Mouse (Mus musculus) hindbrain, postnatal 0 days (tissue): ENCODE data around the gene Rln1. TPM values are rescaled to one million over a fixed set of nuclear protein-coding genes. Genes with fewer than 3 reads are reported as not detected.

Experiments
- ATAC-seq: fragments of 200-750 bp; cut with Nextera tagmentation; 2 replicates; pipeline ENCODE4 v1.8.0; 2017; ENCODE audit warnings: mild to moderate bottlenecking, moderate TSS enrichment, moderate library complexity
- DNase-seq: peaks from one replicate; pipeline ENCODE4 v3.0.0-alpha.2; 2015; ENCODE audit warnings: low spot score
- H3K27ac ChIP-seq: fragments of 300-500 bp; sonication (generic); 2 replicates; pipeline ENCODE4 v1.5.1; 2014; ENCODE audit warnings: mild to moderate bottlenecking
- H3K27me3 ChIP-seq: fragments of 300-500 bp; sonication (generic); 2 replicates; pipeline ENCODE4 v1.6.1; 2014; ENCODE audit warnings: low read length, mixed read lengths; ENCODE audit not compliant: insufficient read depth
- H3K36me3 ChIP-seq: fragments of 300-500 bp; sonication (generic); 2 replicates; pipeline ENCODE4 v1.6.1; 2014; ENCODE audit warnings: low read length, mixed read lengths; ENCODE audit not compliant: insufficient read depth
- H3K4me1 ChIP-seq: fragments of 300-500 bp; sonication (generic); 2 replicates; pipeline ENCODE4 v1.6.1; 2014; ENCODE audit warnings: antibody characterized with exemption, low read length, mixed read lengths; ENCODE audit not compliant: insufficient read depth
- H3K4me2 ChIP-seq: fragments of 300-500 bp; sonication (generic); 2 replicates; pipeline ENCODE4 v1.6.1; 2014; ENCODE audit warnings: low read depth, mild to moderate bottlenecking, low read length, moderate library complexity, mixed read lengths
- H3K4me3 ChIP-seq: fragments of 300-500 bp; sonication (generic); 2 replicates; pipeline ENCODE4 v1.5.1; 2014; ENCODE audit warnings: low read length
- H3K9ac ChIP-seq: fragments of 300-500 bp; sonication (generic); replicated peaks from 2 replicates; pipeline ENCODE4 v1.6.1; 2014; ENCODE audit warnings: mild to moderate bottlenecking, low read length, moderate library complexity, mixed read lengths
- H3K9me3 ChIP-seq: fragments of 300-500 bp; sonication (generic); 2 replicates; pipeline ENCODE4 v1.6.1; 2016; ENCODE audit warnings: low read length, mixed read lengths
- CTCF ChIP-seq: IDR thresholded peaks from 2 replicates; pipeline ENCODE4 v1.5.1; 2016; ENCODE audit warnings: antibody characterized with exemption, control low read depth, low read depth
- WGBS: fragments of 180-500 bp; shearing (Covaris S2); extraction: QIAGEN DNeasy Blood & Tissue Kit; methylation state at CpG from one replicate; pipeline ENCODE4 v1.1.7; 2014; 5-methylcytosine and 5-hydroxymethylcytosine counted together
- polyA plus RNA-seq: library from polyadenylated mRNA; unstranded; fragments of >200 nt; fragmentation: Nextera tagmentation; extraction: Ambion mirVana; gene quantifications from 2 replicates; pipeline ENCODE4 v1.2.1, GENCODE M21; 2015
- total RNA-seq: library from RNA; depleted of rRNA; stranded (reverse); fragments of >200 nt; gene quantifications from 2 replicates; pipeline ENCODE4 v1.2.3, GENCODE M21; 2014

The Rln1 gene
- total and polyA plus RNA-seq, 2 experiments from 2014 or later, result 3.1 to 7.3 TPM

- Histone ChIP-seq H3K36me3 (0 out of 2 replicates have a peak, but pooled peaks cover 2% of the 10 kb centered on the region), H3K4me2 (no peak overlapping the region), H3K9me3 (no peaks in the 10 kb centered on the region), H3K27me3 (no peaks in the 10 kb centered on the region), H3K9ac (no peak overlapping the region), H3K4me1 (no peaks in the 10 kb centered on the region), H3K4me3 (no peak overlapping the region), H3K27ac (no peak overlapping the region)
- no peak for TF ChIP-seq CTCF
- DNase-seq (no peak), ATAC-seq (no peak)
These were observed 10.4 kb upstream of the Rln1 start for GRCm38 (mm10) chr19:29344868-29345267.

- Histone ChIP-seq H3K4me3 (no peak overlapping the region), H3K27ac (no peak overlapping the region), H3K36me3 (no peaks in the 10 kb centered on the region), H3K9me3 (no peaks in the 10 kb centered on the region), H3K9ac (no peak overlapping the region), H3K27me3 (no peaks in the 10 kb centered on the region), H3K4me2 (no peak overlapping the region), H3K4me1 (no peaks in the 10 kb centered on the region)
- no peak for TF ChIP-seq CTCF
- ATAC-seq (no peak), DNase-seq (no peak)
- 87% methylated on average over 6 of the region's 6 CpGs for WGBS
These were observed 7.8 kb upstream of the Rln1 start for GRCm38 (mm10) chr19:29342281-29342680.

GRCm38 (mm10) chr19:29341029-29341428 lies 6.6 kb upstream of the Rln1 start:
- Histone ChIP-seq H3K9ac (no peak overlapping the region), H3K9me3 (no peaks in the 10 kb centered on the region), H3K36me3 (no peaks in the 10 kb centered on the region), H3K27ac (no peak overlapping the region), H3K4me3 (no peak overlapping the region), H3K4me1 (no peaks in the 10 kb centered on the region), H3K4me2 (no peak overlapping the region), H3K27me3 (no peaks in the 10 kb centered on the region)
- WGBS, result 72% methylated on average over 4 of the region's 4 CpGs
- no peak for TF ChIP-seq CTCF
- no peak for DNase-seq
- ATAC-seq, result no peak

GRCm38 (mm10) chr19:29336624-29337023 lies 2.2 kb upstream of the Rln1 start:
- TF ChIP-seq CTCF, result no peak
- H3K9ac ChIP-seq, result no peak overlapping the region
- 91% methylated on average over 2 of the region's 2 CpGs for WGBS

GRCm38 (mm10) chr19:29326822-29327552 lies 7.5 kb downstream of the Rln1 start:
- TF ChIP-seq CTCF, result no peak
- H3K9ac ChIP-seq, result no peak overlapping the region
- H3K27ac ChIP-seq, result no peak overlapping the region
- H3K36me3 ChIP-seq, result no peaks in the 10 kb centered on the region
- H3K4me3 ChIP-seq, result no peak overlapping the region
- DNase-seq (no peak), ATAC-seq (no peak)
- H3K9me3 ChIP-seq, result no peaks in the 10 kb centered on the region
- 64% methylated on average over 13 of the region's 13 CpGs for WGBS
- H3K4me1 ChIP-seq, result no peaks in the 10 kb centered on the region; the same call in 1 of the 2 replicates
- H3K27me3 ChIP-seq, result no peaks in the 10 kb centered on the region
- no peak overlapping the region for H3K4me2 ChIP-seq

More at GRCm38 (mm10) chr19:29336624-29337023, 2.2 kb upstream of the Rln1 start:
- ATAC-seq, result no peak
- DNase-seq, result no peak
- Histone ChIP-seq H3K27ac (no peak overlapping the region), H3K4me2 (no peak overlapping the region), H3K4me3 (no peak overlapping the region), H3K27me3 (no peaks in the 10 kb centered on the region), H3K4me1 (no peaks in the 10 kb centered on the region), H3K9me3 (no peaks in the 10 kb centered on the region), H3K36me3 (no peaks in the 10 kb centered on the region)

GRCm38 (mm10) chr19:29326396-29326795 lies 8.1 kb downstream of the Rln1 start:
- no peak overlapping the region for H3K9ac ChIP-seq
- H3K4me3 ChIP-seq, result no peak overlapping the region
- TF ChIP-seq CTCF, result no peak
- no peaks in the 10 kb centered on the region for H3K27me3 ChIP-seq
- no peak overlapping the region for H3K27ac ChIP-seq
- no peak overlapping the region for H3K4me2 ChIP-seq
- no peaks in the 10 kb centered on the region for H3K9me3 ChIP-seq
- no peaks in the 10 kb centered on the region; the same call in 1 of the 2 replicates for H3K4me1 ChIP-seq
- no peak for DNase-seq
- no peak for ATAC-seq
- 74% methylated on average over 4 of the region's 4 CpGs for WGBS
- no peaks in the 10 kb centered on the region for H3K36me3 ChIP-seq

- Histone ChIP-seq H3K4me3 (no peak overlapping the region), H3K27me3 (no peaks in the 10 kb centered on the region), H3K9me3 (no peaks in the 10 kb centered on the region), H3K4me2 (no peak overlapping the region), H3K36me3 (no peaks in the 10 kb centered on the region), H3K27ac (no peak overlapping the region), H3K4me1 (no peaks in the 10 kb centered on the region; the same call in 1 of the 2 replicates), H3K9ac (no peak overlapping the region)
- DNase-seq (no peak), ATAC-seq (no peak)
- TF ChIP-seq CTCF, result no peak
- 75% methylated on average over 9 of the region's 9 CpGs for WGBS
These were observed 8.7 kb downstream of the Rln1 start for GRCm38 (mm10) chr19:29325852-29326180.
